Mouse (Mus musculus) thymus, postnatal 36 days (tissue): Measurements from ENCODE around the gene Wrnip1.
A peak's percentile ranks its signal among the peaks of the same experiment; 100 is the strongest.

Experiments
- DNase-seq, 2 experiments: peaks; one replicate each; pipeline ENCODE4 v3.0.0; 2022; ENCODE audit warnings: mixed read lengths in 2 of 2

Gene Wrnip1

GRCm38 (mm10) chr13:32801693-32802221 is at the start of gene Wrnip1:
TSS of gene Wrnip1 (plus strand) at chr13:32802038.
- peak; percentile 92 to 96 for DNase-seq

GRCm38 (mm10) chr13:32752066-32752657 is 49.7 kb upstream of the Wrnip1 start:
- DNase-seq, result no peak

GRCm38 (mm10) chr13:32759036-32759435 is 42.8 kb upstream of the Wrnip1 start:
- DNase-seq, result no peak

- DNase-seq, result no peak
Measured at GRCm38 (mm10) chr13:32760795-32761194, 41.0 kb upstream of the Wrnip1 start.

GRCm38 (mm10) chr13:32763141-32763540 is 38.7 kb upstream of the Wrnip1 start:
- no peak for DNase-seq

GRCm38 (mm10) chr13:32764448-32764847 is 37.4 kb upstream of the Wrnip1 start:
- DNase-seq, result peak in 1 of 2 experiments; percentile 18

GRCm38 (mm10) chr13:32768104-32768503 is 33.7 kb upstream of the Wrnip1 start:
- DNase-seq, result peak; percentile 9 to 10

GRCm38 (mm10) chr13:32769960-32770359 is 31.9 kb upstream of the Wrnip1 start:
- DNase-seq, result no peak

GRCm38 (mm10) chr13:32775889-32776288 is 25.9 kb upstream of the Wrnip1 start:
- DNase-seq, result no peak

- no peak for DNase-seq
Measured at GRCm38 (mm10) chr13:32776350-32776749, 25.5 kb upstream of the Wrnip1 start.

- DNase-seq, result no peak
Measured at GRCm38 (mm10) chr13:32778861-32779260, 23.0 kb upstream of the Wrnip1 start.

GRCm38 (mm10) chr13:32783055-32783454 is 18.8 kb upstream of the Wrnip1 start:
- no peak for DNase-seq

- no peak for DNase-seq
Measured at GRCm38 (mm10) chr13:32783816-32784215, 18.0 kb upstream of the Wrnip1 start, which contains the start of gene Mylk4. TSS of gene Mylk4 (minus strand) at chr13:32783954.

GRCm38 (mm10) chr13:32787584-32787983 is 14.3 kb upstream of the Wrnip1 start:
- DNase-seq, result no peak

GRCm38 (mm10) chr13:32789781-32790180 is 12.1 kb upstream of the Wrnip1 start:
- DNase-seq, result no peak

GRCm38 (mm10) chr13:32794619-32795018 is 7.2 kb upstream of the Wrnip1 start:
- DNase-seq, result no peak

- no peak for DNase-seq
Measured at GRCm38 (mm10) chr13:32795166-32795565, 6.7 kb upstream of the Wrnip1 start.

- no peak for DNase-seq
Measured at GRCm38 (mm10) chr13:32797085-32797484, 4.8 kb upstream of the Wrnip1 start.

GRCm38 (mm10) chr13:32799131-32799530 is 2.7 kb upstream of the Wrnip1 start:
- DNase-seq, result no peak

- DNase-seq, result peak; percentile 26 to 45
Measured at GRCm38 (mm10) chr13:32800859-32801258, 979 bp upstream of the Wrnip1 start.

- DNase-seq, result peak; percentile 38 to 63
Measured at GRCm38 (mm10) chr13:32802259-32803081, 632 bp downstream of the Wrnip1 start, which contains the start of gene D930007J09Rik. TSS of gene D930007J09Rik (minus strand) at chr13:32802849.

GRCm38 (mm10) chr13:32803701-32804345 is 2.0 kb downstream of the Wrnip1 start:
- no peak for DNase-seq

- DNase-seq, result no peak
Measured at GRCm38 (mm10) chr13:32806820-32807219, 5.0 kb downstream of the Wrnip1 start.
